Comparison of ENCODE assay signal across 8 mouse cellular contexts in genomic region chr13:24280439-24281431, GRCm38 (mm10). TPM values are rescaled to one million over a fixed set of nuclear protein-coding genes. Genes with fewer than 3 reads are reported as not detected.
DNase-seq lines count a peak whose midpoint lies in the region; ATAC-seq and TF ChIP-seq lines count a peak whose summit lies in the region.

Gene Carmil1 (minus strand): TSS chr13:24280795.

- ATAC-seq in lung, embryonic 15.5 days (ENCODE audit: borderline replicate concordance, extremely low read depth, low FRiP score, low TSS enrichment): peak; percentile 97

- peaks cover 2% of the 10 kb centered on the region for H3K4me1 ChIP-seq in ES-Bruce4 (ENCODE audit: control insufficient read depth, insufficient read depth, low read length)
- peaks cover 21% of the 10 kb centered on the region; the same call in 1 of the 2 replicates for H3K4me1 ChIP-seq in lung, embryonic 15.5 days

- peak within 1 kb of the TSS; percentile 88 for H3K4me2 ChIP-seq in lung, embryonic 15.5 days

- no peak for TF ChIP-seq POLR2A in ES-Bruce4 (IDR thresholded peaks at IDR 0.05; ENCODE audit: insufficient read depth, low read length)

- H3K9ac ChIP-seq in ES-Bruce4 (ENCODE audit: low read depth, poor library complexity, severe bottlenecking): peak within 1 kb of the TSS; percentile 91
- H3K9ac ChIP-seq in lung, embryonic 15.5 days: peak within 1 kb of the TSS; percentile 79

- H3K36me3 ChIP-seq in ES-Bruce4 (ENCODE audit: control insufficient read depth, insufficient read depth, low read length, poor library complexity, severe bottlenecking): no peaks in the 10 kb centered on the region
- H3K36me3 ChIP-seq in lung, embryonic 15.5 days: 0 out of 2 replicates have a peak, but pooled peaks cover 3% of the 10 kb centered on the region

- H3K27me3 ChIP-seq in ES-Bruce4 (ENCODE audit: control insufficient read depth, insufficient read depth, low read length, poor library complexity, severe bottlenecking): 0 out of 2 replicates have a peak, but pooled peaks cover under 1% of the 10 kb centered on the region
- H3K27me3 ChIP-seq in lung, embryonic 15.5 days: no peaks in the 10 kb centered on the region

- no peak for TF ChIP-seq EP300 in ES-Bruce4 (IDR thresholded peaks at IDR 0.05; ENCODE audit: insufficient read depth, low read depth, low read length)

- H3K27ac ChIP-seq in ES-Bruce4 (ENCODE audit: insufficient read depth, low read length): no peak within 1 kb of the TSS
- H3K27ac ChIP-seq in lung, embryonic 15.5 days: peak within 1 kb of the TSS; percentile 95

- H3K9me3 ChIP-seq in ES-Bruce4 (replicated peaks; ENCODE audit: control insufficient read depth, insufficient read depth, low read length, poor library complexity, severe bottlenecking): no peaks in the 10 kb centered on the region; the same call in 1 of the 2 replicates
- H3K9me3 ChIP-seq in lung, embryonic 15.5 days: no peaks in the 10 kb centered on the region

- TF ChIP-seq CTCF in ES-Bruce4 (IDR thresholded peaks at IDR 0.05; ENCODE audit: low read depth, low read length): peak; percentile 44

- H3K4me3 ChIP-seq in ES-Bruce4 (ENCODE audit: low read depth, low read length): peak within 1 kb of the TSS; percentile 60
- H3K4me3 ChIP-seq in lung, embryonic 15.5 days: peak within 1 kb of the TSS; percentile 69

- WGBS in lung, embryonic 15.5 days: under 1% methylated on average over 80 of the region's 96 CpGs

- peak; percentile 89 for DNase-seq in cerebellum, adult 11-12 months
- peak; percentile 87 for DNase-seq in forelimb bud, embryonic 11.5 days (ENCODE audit: low read depth, low spot score)
- DNase-seq in heart, postnatal 4 days: peak; percentile 81
- DNase-seq in layer of hippocampus, adult 9-10 months (ENCODE audit: low spot score): peak; percentile 70
- DNase-seq in ovary, postnatal 10 days (ENCODE audit: low spot score): peak; percentile 72
- peak; percentile 83 for DNase-seq in thymus, postnatal 0 days (ENCODE audit: low spot score)

RNA-seq across cellular contexts. Expression of gene Carmil1, which starts in this region (rescaled TPM):
- 16.5 and 23.3 TPM in 2 replicates for polyA plus RNA-seq in ES-Bruce4 (2011; ENCODE audit: insufficient read depth, insufficient read length, low read depth, missing spikeins)
- 1 to 10 TPM; 4.6 to 5.1 TPM for total RNA-seq in heart, postnatal 4 days (2021)
- 43.6 and 46.2 TPM in 2 replicates for polyA plus RNA-seq in lung, embryonic 15.5 days (2015; fragmentation: Nextera tagmentation; extraction: Ambion mirVana)
- 7.7 and 8.3 TPM in 2 replicates for polyA plus RNA-seq in thymus, postnatal 0 days (2015; fragmentation: Nextera tagmentation; extraction: Ambion mirVana)
